Mouse (Mus musculus): Measurements from ENCODE around the gene Pcca.

DNA sequence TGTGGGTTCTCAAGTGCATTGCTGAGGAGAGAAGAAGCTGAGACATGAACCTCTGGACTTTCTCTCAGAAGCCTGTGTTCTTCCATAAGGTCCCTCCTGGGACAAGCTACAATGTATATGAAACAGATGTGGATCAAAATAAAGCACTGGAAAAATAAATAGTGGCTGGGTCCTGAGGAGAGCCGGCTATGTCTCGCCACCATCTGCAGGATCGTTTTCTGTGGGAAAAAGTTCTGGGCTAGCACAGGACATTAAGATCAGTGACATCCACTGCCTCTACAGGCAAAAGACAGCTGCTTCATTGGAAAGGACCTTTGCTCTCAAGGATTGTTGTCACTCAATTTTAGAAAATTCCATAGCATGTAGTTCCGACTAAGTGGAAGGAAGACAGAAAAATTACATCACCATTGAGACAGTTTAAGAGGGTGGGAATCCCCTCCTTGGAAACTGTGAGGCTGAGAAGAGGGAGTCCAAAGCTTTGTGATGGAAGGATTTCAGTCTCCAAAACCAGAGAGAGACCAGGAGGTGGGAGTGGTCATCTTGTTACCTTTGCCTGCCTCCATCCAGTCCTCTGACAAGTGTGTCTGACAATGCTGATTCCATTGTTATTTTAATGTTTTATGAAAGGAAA, 196.9 kb downstream of the Pcca start:
- TF ChIP-seq MAFK (IDR thresholded peaks at IDR 0.05; ENCODE audit: insufficient read depth, low read depth, low read length) (no peak), CHD2 (IDR thresholded peaks at IDR 0.05; ENCODE audit: low read depth, low read length) (no peak), ZNF384 (IDR thresholded peaks at IDR 0.05; ENCODE audit: low read depth, low read length) (no peak)

All from ES-E14 (cell line).